Mouse (Mus musculus) kidney, embryonic 16.5 days (tissue): Measurements from ENCODE around the gene Ccer2. TPM values are rescaled to one million over a fixed set of nuclear protein-coding genes. Genes with fewer than 3 reads are reported as not detected.
A peak's percentile ranks its signal among the peaks of the same experiment; 100 is the strongest.

Experiments used
- ATAC-seq: fragments of 200-750 bp; cut with Nextera tagmentation; 2 replicates; pipeline ENCODE4 v1.8.0; 2017; ENCODE audit warnings: moderate TSS enrichment; ENCODE audit not compliant: low FRiP score, low TSS enrichment
- H3K27ac ChIP-seq: fragments of 300-500 bp; sonication (generic); 2 replicates; pipeline ENCODE4 v1.5.1; 2014; ENCODE audit warnings: low read length
- H3K27me3 ChIP-seq: fragments of 300-500 bp; sonication (generic); 2 replicates; pipeline ENCODE4 v1.6.1; 2014; ENCODE audit warnings: low read length, control low read depth, mixed read lengths; ENCODE audit not compliant: insufficient read depth
- H3K36me3 ChIP-seq: fragments of 300-500 bp; sonication (generic); 2 replicates; pipeline ENCODE4 v1.6.1; 2014; ENCODE audit warnings: low read length, control low read depth, mixed read lengths; ENCODE audit not compliant: insufficient read depth
- H3K4me1 ChIP-seq: fragments of 300-500 bp; sonication (generic); 2 replicates; pipeline ENCODE4 v1.6.1; 2014; ENCODE audit warnings: low read length, control low read depth, mixed read lengths; ENCODE audit not compliant: insufficient read depth
- H3K4me2 ChIP-seq: fragments of 300-500 bp; sonication (generic); replicated peaks from 2 replicates; pipeline ENCODE4 v1.6.1; 2014; ENCODE audit warnings: low read depth, low read length
- H3K4me3 ChIP-seq: fragments of 300-500 bp; sonication (generic); 2 replicates; pipeline ENCODE4 v1.5.1; 2014; ENCODE audit warnings: mild to moderate bottlenecking, low read length
- H3K9ac ChIP-seq: fragments of 300-500 bp; sonication (generic); replicated peaks from 2 replicates; pipeline ENCODE4 v1.6.1; 2014; ENCODE audit warnings: low read length
- H3K9me3 ChIP-seq: fragments of 300-500 bp; sonication (generic); 2 replicates; pipeline ENCODE4 v1.6.1; 2016; ENCODE audit warnings: low read length, control low read depth
- WGBS: fragments of 180-500 bp; shearing (Covaris S2); extraction: QIAGEN DNeasy Blood & Tissue Kit; methylation state at CpG from one replicate; pipeline ENCODE4 v1.1.7; 2014; 5-methylcytosine and 5-hydroxymethylcytosine counted together
- polyA plus RNA-seq: library from polyadenylated mRNA; unstranded; fragments of >200 nt; fragmentation: Nextera tagmentation; extraction: Ambion mirVana; gene quantifications from 2 replicates; pipeline ENCODE4 v1.2.1, GENCODE M21; 2015

The Ccer2 gene
- polyA plus RNA-seq, 1 experiment from 2014 or later = not detected

- WGBS = 54% methylated on average over 7 of the region's 7 CpGs
- Histone ChIP-seq H3K36me3 (no peaks in the 10 kb centered on the region; the same call in 1 of the 2 replicates), H3K4me1 (peaks cover 13% of the 10 kb centered on the region), H3K9me3 (no peaks in the 10 kb centered on the region), H3K4me3 (peak within 1 kb of the TSS; percentile 72), H3K4me2 (peak within 1 kb of the TSS; percentile 66), H3K27me3 (no peaks in the 10 kb centered on the region), H3K9ac (peak within 1 kb of the TSS; percentile 90), H3K27ac (no peak within 1 kb of the TSS)
- no peak for ATAC-seq
Measured at GRCm38 (mm10) chr7:28767462-28767965, 11.5 kb downstream of the Ccer2 start, which contains the start of gene Nfkbib. TSS of gene Nfkbib (minus strand) at chr7:28767512.

- H3K27ac ChIP-seq = no peak overlapping the region
- no peaks in the 10 kb centered on the region; the same call in 1 of the 2 replicates for H3K36me3 ChIP-seq
- H3K4me3 ChIP-seq = no peak overlapping the region
- no peak overlapping the region for H3K4me2 ChIP-seq
- ATAC-seq = no peak
- no peak overlapping the region for H3K9ac ChIP-seq
- no peaks in the 10 kb centered on the region for H3K27me3 ChIP-seq
- no peaks in the 10 kb centered on the region for H3K9me3 ChIP-seq
- peaks cover 13% of the 10 kb centered on the region for H3K4me1 ChIP-seq
- 92% methylated on average over 9 of the region's 9 CpGs for WGBS
Measured at GRCm38 (mm10) chr7:28769414-28769958, 13.5 kb downstream of the Ccer2 start.

GRCm38 (mm10) chr7:28770309-28770708, 14.3 kb downstream of the Ccer2 start:
- no peaks in the 10 kb centered on the region; the same call in 1 of the 2 replicates for H3K36me3 ChIP-seq
- peaks cover 13% of the 10 kb centered on the region for H3K4me1 ChIP-seq
- H3K9me3 ChIP-seq = no peaks in the 10 kb centered on the region
- no peak overlapping the region for H3K27ac ChIP-seq
- 93% methylated on average over 3 of the region's 3 CpGs for WGBS
- no peak for ATAC-seq
- no peak overlapping the region for H3K9ac ChIP-seq
- no peak overlapping the region for H3K4me3 ChIP-seq
- H3K4me2 ChIP-seq = no peak overlapping the region
- no peaks in the 10 kb centered on the region for H3K27me3 ChIP-seq

GRCm38 (mm10) chr7:28771867-28772266, 15.9 kb downstream of the Ccer2 start:
- 92% methylated on average over 11 of the region's 11 CpGs for WGBS
- no peaks in the 10 kb centered on the region for H3K27me3 ChIP-seq
- ATAC-seq = no peak
- no peak overlapping the region for H3K4me2 ChIP-seq
- H3K36me3 ChIP-seq = no peaks in the 10 kb centered on the region; the same call in 1 of the 2 replicates
- no peak overlapping the region for H3K4me3 ChIP-seq
- peaks cover 7% of the 10 kb centered on the region for H3K4me1 ChIP-seq
- no peaks in the 10 kb centered on the region for H3K9me3 ChIP-seq
- H3K9ac ChIP-seq = no peak overlapping the region
- no peak overlapping the region for H3K27ac ChIP-seq

- no peaks in the 10 kb centered on the region for H3K27me3 ChIP-seq
- no peaks in the 10 kb centered on the region for H3K9me3 ChIP-seq
- WGBS = 52% methylated on average over 3 of the region's 3 CpGs
- H3K4me3 ChIP-seq = no peak overlapping the region
- no peak overlapping the region for H3K9ac ChIP-seq
- H3K4me2 ChIP-seq = no peak overlapping the region
- H3K4me1 ChIP-seq = no peaks in the 10 kb centered on the region
- no peak for ATAC-seq
- no peak overlapping the region for H3K27ac ChIP-seq
- no peaks in the 10 kb centered on the region; the same call in 1 of the 2 replicates for H3K36me3 ChIP-seq
Measured at GRCm38 (mm10) chr7:28773163-28773562, 17.2 kb downstream of the Ccer2 start.

GRCm38 (mm10) chr7:28774164-28774563, 18.2 kb downstream of the Ccer2 start:
- no peaks in the 10 kb centered on the region for H3K27me3 ChIP-seq
- 63% methylated on average over 12 of the region's 12 CpGs for WGBS
- H3K4me3 ChIP-seq = no peak overlapping the region
- ATAC-seq = no peak
- no peaks in the 10 kb centered on the region; the same call in 1 of the 2 replicates for H3K36me3 ChIP-seq
- H3K4me2 ChIP-seq = no peak overlapping the region
- H3K9me3 ChIP-seq = no peaks in the 10 kb centered on the region
- H3K9ac ChIP-seq = no peak overlapping the region
- no peaks in the 10 kb centered on the region for H3K4me1 ChIP-seq
- no peak overlapping the region for H3K27ac ChIP-seq

GRCm38 (mm10) chr7:28775129-28775528, 19.2 kb downstream of the Ccer2 start:
- Histone ChIP-seq H3K9me3 (no peaks in the 10 kb centered on the region), H3K4me1 (no peaks in the 10 kb centered on the region), H3K4me2 (no peak overlapping the region), H3K9ac (no peak overlapping the region), H3K36me3 (no peaks in the 10 kb centered on the region; the same call in 1 of the 2 replicates), H3K27me3 (no peaks in the 10 kb centered on the region), H3K4me3 (no peak overlapping the region), H3K27ac (no peak overlapping the region)
- ATAC-seq = no peak
- 91% methylated on average over 7 of the region's 7 CpGs for WGBS

- H3K27ac ChIP-seq = no peak overlapping the region
- no peak for ATAC-seq
- H3K4me1 ChIP-seq = 0 out of 2 replicates have a peak, but pooled peaks cover 3% of the 10 kb centered on the region
- no peaks in the 10 kb centered on the region for H3K9me3 ChIP-seq
- H3K36me3 ChIP-seq = no peaks in the 10 kb centered on the region
- no peak overlapping the region for H3K9ac ChIP-seq
- 85% methylated on average over 9 of the region's 9 CpGs for WGBS
- H3K4me2 ChIP-seq = no peak overlapping the region
- no peaks in the 10 kb centered on the region for H3K27me3 ChIP-seq
- H3K4me3 ChIP-seq = no peak overlapping the region
Measured at GRCm38 (mm10) chr7:28778825-28779224, 22.9 kb downstream of the Ccer2 start.

- no peak overlapping the region for H3K27ac ChIP-seq
- H3K4me3 ChIP-seq = no peak overlapping the region
- H3K4me2 ChIP-seq = no peak overlapping the region
- WGBS = 46% methylated on average over 6 of the region's 6 CpGs
- no peak overlapping the region for H3K9ac ChIP-seq
- no peaks in the 10 kb centered on the region for H3K9me3 ChIP-seq
- H3K36me3 ChIP-seq = no peaks in the 10 kb centered on the region
- ATAC-seq = peak; percentile 77
- H3K27me3 ChIP-seq = no peaks in the 10 kb centered on the region
- 0 out of 2 replicates have a peak, but pooled peaks cover 3% of the 10 kb centered on the region for H3K4me1 ChIP-seq
Measured at GRCm38 (mm10) chr7:28780067-28780658, 24.2 kb downstream of the Ccer2 start.

- Histone ChIP-seq H3K27ac (no peak overlapping the region), H3K4me2 (no peak overlapping the region), H3K27me3 (no peaks in the 10 kb centered on the region), H3K4me3 (no peak overlapping the region), H3K36me3 (no peaks in the 10 kb centered on the region), H3K9ac (no peak overlapping the region), H3K4me1 (0 out of 2 replicates have a peak, but pooled peaks cover 3% of the 10 kb centered on the region), H3K9me3 (no peaks in the 10 kb centered on the region)
- 68% methylated on average over 7 of the region's 7 CpGs for WGBS
- ATAC-seq = no peak
Measured at GRCm38 (mm10) chr7:28780857-28781256, 24.9 kb downstream of the Ccer2 start.
